Mouse (Mus musculus) embryonic facial prominence, embryonic 14.5 days (tissue): Measurements from ENCODE around the gene Zmym6. TPM values are rescaled to one million over a fixed set of nuclear protein-coding genes. Genes with fewer than 3 reads are reported as not detected.
A peak's percentile ranks its signal among the peaks of the same experiment; 100 is the strongest.

Experiments used
- ATAC-seq: fragments of 200-750 bp; cut with Nextera tagmentation; 2 replicates; pipeline ENCODE4 v1.8.0; 2017; ENCODE audit warnings: low read depth, moderate number of reproducible peaks, moderate TSS enrichment
- DNase-seq: peaks from one replicate; pipeline ENCODE4 v3.0.0-alpha.2; 2015; ENCODE audit warnings: low spot score
- H3K27ac ChIP-seq: fragments of 300-500 bp; sonication (generic); replicated peaks from 2 replicates; pipeline ENCODE4 v1.5.1; 2014; ENCODE audit warnings: low read depth, mild to moderate bottlenecking, low read length, moderate library complexity
- H3K27me3 ChIP-seq: fragments of 300-500 bp; sonication (generic); replicated peaks from 2 replicates; pipeline ENCODE4 v1.6.1; 2014; ENCODE audit warnings: low read length; ENCODE audit not compliant: control insufficient read depth, insufficient read depth
- H3K36me3 ChIP-seq: fragments of 300-500 bp; sonication (generic); 2 replicates; pipeline ENCODE4 v1.6.1; 2014; ENCODE audit warnings: low read length, mixed read lengths; ENCODE audit not compliant: control insufficient read depth, insufficient read depth
- H3K4me1 ChIP-seq: fragments of 300-500 bp; sonication (generic); 2 replicates; pipeline ENCODE4 v1.6.1; 2014; ENCODE audit warnings: antibody characterized with exemption, low read length; ENCODE audit not compliant: control insufficient read depth, insufficient read depth
- H3K4me2 ChIP-seq: fragments of 300-500 bp; sonication (generic); 2 replicates; pipeline ENCODE4 v1.6.1; 2014; ENCODE audit warnings: low read depth, mild to moderate bottlenecking, low read length, moderate library complexity, mixed read lengths
- H3K4me3 ChIP-seq: fragments of 300-500 bp; sonication (generic); 2 replicates; pipeline ENCODE4 v1.5.1; 2014; ENCODE audit warnings: low read depth, mild to moderate bottlenecking, low read length
- H3K9ac ChIP-seq: fragments of 300-500 bp; sonication (generic); 2 replicates; pipeline ENCODE4 v1.6.1; 2014; ENCODE audit warnings: low read depth, mild to moderate bottlenecking, low read length, moderate library complexity, mixed read lengths
- H3K9me3 ChIP-seq: fragments of 300-500 bp; sonication (generic); 2 replicates; pipeline ENCODE4 v1.6.1; 2016; ENCODE audit warnings: low read length; ENCODE audit not compliant: control insufficient read depth
- WGBS: fragments of 180-500 bp; shearing (Covaris S2); extraction: QIAGEN DNeasy Blood & Tissue Kit; methylation state at CpG from one replicate; pipeline ENCODE4 v1.1.7; 2014; 5-methylcytosine and 5-hydroxymethylcytosine counted together
- polyA plus RNA-seq: library from polyadenylated mRNA; unstranded; fragments of >200 nt; fragmentation: Nextera tagmentation; extraction: Ambion mirVana; gene quantifications from 2 replicates; pipeline ENCODE4 v1.2.1, GENCODE M21; 2014

Gene Zmym6
- polyA plus RNA-seq, 1 experiment from 2014 or later: 20.5 TPM

DNA sequence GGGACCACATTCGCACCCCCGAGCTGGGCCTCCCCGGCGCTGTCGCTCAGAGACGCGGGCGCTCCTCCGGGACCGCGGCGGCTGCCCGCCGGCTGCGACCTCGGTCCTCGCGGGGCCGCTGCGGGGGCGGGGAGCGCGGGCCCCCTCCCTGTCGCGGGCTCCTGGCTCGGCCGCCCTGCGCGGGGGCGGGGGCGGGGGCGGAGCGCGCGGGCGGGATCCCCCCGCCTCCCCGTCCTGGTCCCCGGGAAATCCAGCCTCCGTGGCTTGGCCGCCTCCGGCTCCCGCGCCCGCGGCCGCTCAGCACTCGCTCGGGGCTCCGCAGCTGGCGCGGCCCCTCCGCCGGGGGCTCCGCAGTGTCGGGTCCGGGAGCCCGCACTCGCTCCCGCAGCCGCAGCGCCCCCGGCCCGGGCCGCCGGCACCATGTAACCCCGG is 91.7 kb downstream of the Zmym6 start, which contains the start of gene Dlgap3:
Dlgap3 (plus strand) TSS at position 291 of the 432 bp plus-strand sequence.
- WGBS: 3% methylated on average over 5 of the region's 67 CpGs
- no peaks in the 10 kb centered on the region; the same call in 1 of the 2 replicates for H3K4me1 ChIP-seq
- 0 out of 2 replicates have a peak, but pooled peaks cover 4% of the 10 kb centered on the region for H3K9me3 ChIP-seq
- no peak within 1 kb of the TSS for H3K27ac ChIP-seq
- H3K4me2 ChIP-seq: peak within 1 kb of the TSS; percentile 100
- DNase-seq (peak; percentile 41), ATAC-seq (peak; percentile 62)
- no peaks in the 10 kb centered on the region for H3K36me3 ChIP-seq
- H3K4me3 ChIP-seq: peak within 1 kb of the TSS; percentile 72
- H3K27me3 ChIP-seq: peaks cover 57% of the 10 kb centered on the region
- peak within 1 kb of the TSS; percentile 69 for H3K9ac ChIP-seq

DNA sequence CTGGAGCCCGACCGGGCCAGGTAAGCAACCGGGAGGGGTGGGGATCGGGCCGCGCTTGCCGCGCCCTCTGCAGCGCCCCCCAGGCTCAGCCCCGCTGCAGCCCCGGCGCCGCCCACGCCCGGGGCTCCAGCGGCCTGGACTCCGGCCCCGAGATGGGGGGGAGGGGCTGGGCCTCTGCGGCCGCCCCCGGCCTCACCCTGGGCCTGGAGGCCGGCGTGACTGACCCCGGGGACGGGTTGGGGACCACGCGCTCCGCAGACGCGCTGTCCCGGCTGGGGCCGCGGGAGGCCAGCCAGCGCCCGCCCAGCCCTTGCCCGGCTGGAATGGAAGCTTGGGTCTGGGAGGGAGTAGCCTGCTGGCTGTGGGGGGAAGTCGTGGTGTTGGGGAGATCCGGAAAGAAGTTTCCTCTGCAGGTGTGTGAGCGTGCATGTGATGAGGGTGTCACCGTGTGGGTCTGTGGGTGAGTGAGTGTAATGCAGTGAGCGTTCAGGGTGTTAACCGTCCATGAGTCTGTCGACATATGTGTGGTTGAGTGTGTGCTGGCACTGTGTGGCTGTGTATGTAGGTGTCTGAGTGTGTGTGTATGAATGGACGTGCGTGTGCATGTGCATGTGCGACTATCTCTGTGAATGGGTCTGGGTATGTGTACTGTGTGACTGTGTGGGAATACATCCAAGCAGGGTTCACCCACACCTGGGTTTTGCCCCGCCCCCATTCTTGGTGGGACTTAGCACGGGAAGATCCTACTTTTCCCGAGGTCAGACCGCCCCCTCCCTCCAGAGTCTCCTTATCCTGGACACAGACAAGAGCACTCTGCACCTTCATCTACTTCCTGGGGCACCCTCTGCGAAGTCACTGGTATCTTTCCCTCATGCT is 92.4 kb downstream of the Zmym6 start:
- peak overlapping the region; percentile 100 for H3K4me2 ChIP-seq
- ATAC-seq (peak; percentile 37), DNase-seq (no peak)
- H3K27me3 ChIP-seq: peaks cover 62% of the 10 kb centered on the region
- H3K27ac ChIP-seq: no peak overlapping the region
- peak overlapping the region; percentile 72 for H3K4me3 ChIP-seq
- WGBS: 5% methylated on average over 21 of the region's 51 CpGs
- 0 out of 2 replicates have a peak, but pooled peaks cover 4% of the 10 kb centered on the region for H3K9me3 ChIP-seq
- peak overlapping the region; percentile 69 for H3K9ac ChIP-seq
- H3K4me1 ChIP-seq: no peaks in the 10 kb centered on the region; the same call in 1 of the 2 replicates
- no peaks in the 10 kb centered on the region for H3K36me3 ChIP-seq

DNA sequence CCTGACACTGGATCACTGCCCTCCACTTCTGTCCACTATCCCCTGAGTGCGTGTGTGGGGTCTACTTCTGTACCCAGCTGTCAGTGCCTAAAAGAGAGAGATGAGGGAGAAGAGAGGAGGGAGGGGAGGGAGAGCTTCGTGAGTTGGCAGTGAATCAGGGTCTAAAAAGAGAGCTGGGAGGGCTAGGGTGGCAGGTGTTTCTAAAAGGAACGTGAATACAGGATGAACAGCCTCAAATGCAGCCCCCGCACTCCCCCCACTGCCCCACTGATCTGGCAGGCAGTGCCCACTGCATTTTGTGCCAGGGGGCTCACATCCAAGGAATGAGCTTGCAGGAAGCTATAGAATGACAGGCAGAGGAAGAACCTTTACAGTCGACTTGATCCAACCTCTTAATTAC is 93.7 kb downstream of the Zmym6 start:
- Histone ChIP-seq H3K9ac (no peak overlapping the region), H3K27ac (no peak overlapping the region), H3K4me1 (no peaks in the 10 kb centered on the region; the same call in 1 of the 2 replicates), H3K4me3 (no peak overlapping the region), H3K27me3 (peaks cover 62% of the 10 kb centered on the region), H3K4me2 (no peak overlapping the region), H3K36me3 (no peaks in the 10 kb centered on the region), H3K9me3 (0 out of 2 replicates have a peak, but pooled peaks cover 4% of the 10 kb centered on the region)
- DNase-seq (no peak), ATAC-seq (no peak)
- 40% methylated on average over 5 of the region's 5 CpGs for WGBS

DNA sequence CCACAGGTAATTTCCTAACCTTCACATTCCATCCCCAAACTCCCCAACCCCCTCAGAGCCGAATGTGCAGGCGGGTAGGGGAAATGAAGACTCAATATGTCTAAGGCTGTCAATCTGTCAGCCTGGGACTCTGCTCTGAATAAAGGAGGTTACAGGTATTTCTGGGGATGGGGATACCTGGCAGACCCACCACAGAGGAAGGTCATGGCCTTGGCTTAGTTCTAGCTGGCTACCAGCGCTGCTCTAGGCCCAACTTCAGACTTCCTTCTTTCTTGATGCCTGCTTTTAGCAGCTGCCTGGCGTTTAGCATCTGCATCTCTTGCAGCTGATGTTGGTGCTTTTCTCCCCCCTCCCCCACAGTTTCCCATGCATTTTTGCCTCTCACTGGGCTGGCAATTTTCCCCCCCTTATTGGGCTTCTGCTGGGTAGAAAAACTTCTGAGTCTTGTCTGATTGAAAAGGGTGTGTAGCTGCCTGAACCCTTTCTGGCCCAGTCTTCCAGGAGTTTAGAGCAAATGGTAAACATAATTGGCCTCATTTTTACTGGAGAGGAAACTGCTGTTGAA is 94.2 kb downstream of the Zmym6 start:
- no peak for DNase-seq
- 48% methylated on average over 4 of the region's 4 CpGs for WGBS
- Histone ChIP-seq H3K9me3 (0 out of 2 replicates have a peak, but pooled peaks cover under 1% of the 10 kb centered on the region), H3K4me1 (no peaks in the 10 kb centered on the region; the same call in 1 of the 2 replicates), H3K36me3 (no peaks in the 10 kb centered on the region), H3K27me3 (peaks cover 62% of the 10 kb centered on the region), H3K4me3 (no peak overlapping the region), H3K27ac (no peak overlapping the region), H3K4me2 (no peak overlapping the region), H3K9ac (no peak overlapping the region)
- no peak for ATAC-seq

DNA sequence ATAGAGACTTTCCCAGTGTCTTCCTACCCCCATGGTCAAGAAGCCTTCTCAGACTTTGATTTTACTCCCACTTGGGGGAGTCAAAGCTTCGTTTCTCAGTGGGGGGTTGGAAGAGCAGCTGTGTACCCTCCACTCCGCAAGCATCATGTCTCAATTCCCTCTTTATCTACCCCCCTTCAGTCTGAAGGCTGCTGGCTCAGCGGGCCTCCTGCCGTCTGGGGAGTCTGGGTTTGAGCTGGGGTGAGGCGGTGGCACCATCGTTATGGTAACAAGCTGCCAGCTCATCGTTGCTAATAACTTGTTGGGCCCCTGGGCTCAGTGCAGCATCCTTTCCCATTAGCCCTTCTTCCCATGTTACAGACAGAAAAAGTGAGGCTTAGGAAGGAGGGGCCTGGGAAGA is 94.9 kb downstream of the Zmym6 start:
- ATAC-seq: no peak
- no peaks in the 10 kb centered on the region for H3K9me3 ChIP-seq

GRCm38 (mm10) chr4:127172614-127173013 is 95.4 kb downstream of the Zmym6 start:
- H3K9ac ChIP-seq: no peak overlapping the region
- WGBS: 52% methylated on average over 4 of the region's 4 CpGs
- no peak for DNase-seq
- no peak overlapping the region for H3K27ac ChIP-seq
- no peak overlapping the region for H3K4me2 ChIP-seq
- H3K36me3 ChIP-seq: no peaks in the 10 kb centered on the region
- no peak overlapping the region for H3K4me3 ChIP-seq
- peaks cover 54% of the 10 kb centered on the region for H3K27me3 ChIP-seq
- no peaks in the 10 kb centered on the region for H3K9me3 ChIP-seq
- no peaks in the 10 kb centered on the region; the same call in 1 of the 2 replicates for H3K4me1 ChIP-seq
- ATAC-seq: no peak

More for the DNA sequence above, 94.9 kb downstream of the Zmym6 start:
- Histone ChIP-seq H3K4me1 (no peaks in the 10 kb centered on the region; the same call in 1 of the 2 replicates), H3K27ac (no peak overlapping the region), H3K9ac (no peak overlapping the region), H3K36me3 (no peaks in the 10 kb centered on the region), H3K27me3 (peaks cover 56% of the 10 kb centered on the region), H3K4me3 (no peak overlapping the region), H3K4me2 (no peak overlapping the region)
- no peak for DNase-seq
- WGBS: 15% methylated on average over 7 of the region's 7 CpGs

DNA sequence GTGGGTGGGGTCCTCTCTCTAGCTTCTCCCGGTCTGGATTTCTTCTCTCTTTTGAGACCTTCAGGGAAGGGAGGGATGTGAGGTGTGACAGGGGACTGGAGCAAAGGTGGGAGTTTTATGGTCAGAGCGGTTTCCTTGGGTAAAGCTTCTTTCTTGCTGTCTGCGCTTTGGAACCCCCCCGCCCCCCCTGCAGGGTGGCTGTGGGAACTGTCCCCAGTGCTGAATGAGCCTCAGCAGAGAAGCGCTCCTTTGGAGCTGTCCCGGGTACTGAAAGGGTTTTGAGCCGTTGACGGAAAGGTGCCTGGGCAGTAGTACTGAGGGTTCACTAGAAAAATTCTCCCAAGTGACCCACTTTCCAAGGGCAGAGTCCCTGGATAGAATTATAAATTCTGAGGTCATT is 96.3 kb downstream of the Zmym6 start:
- ATAC-seq (no peak), DNase-seq (peak; percentile 86)
- no peaks in the 10 kb centered on the region for H3K9me3 ChIP-seq
- no peak overlapping the region for H3K4me2 ChIP-seq
- H3K27me3 ChIP-seq: peaks cover 54% of the 10 kb centered on the region
- no peak overlapping the region for H3K9ac ChIP-seq
- no peak overlapping the region for H3K4me3 ChIP-seq
- WGBS: 0% methylated on average over 8 of the region's 8 CpGs
- H3K27ac ChIP-seq: no peak overlapping the region
- H3K4me1 ChIP-seq: no peaks in the 10 kb centered on the region
- H3K36me3 ChIP-seq: no peaks in the 10 kb centered on the region
